Mouse (Mus musculus): ENCODE data around the gene Vwa2.

Gene Vwa2

DNA sequence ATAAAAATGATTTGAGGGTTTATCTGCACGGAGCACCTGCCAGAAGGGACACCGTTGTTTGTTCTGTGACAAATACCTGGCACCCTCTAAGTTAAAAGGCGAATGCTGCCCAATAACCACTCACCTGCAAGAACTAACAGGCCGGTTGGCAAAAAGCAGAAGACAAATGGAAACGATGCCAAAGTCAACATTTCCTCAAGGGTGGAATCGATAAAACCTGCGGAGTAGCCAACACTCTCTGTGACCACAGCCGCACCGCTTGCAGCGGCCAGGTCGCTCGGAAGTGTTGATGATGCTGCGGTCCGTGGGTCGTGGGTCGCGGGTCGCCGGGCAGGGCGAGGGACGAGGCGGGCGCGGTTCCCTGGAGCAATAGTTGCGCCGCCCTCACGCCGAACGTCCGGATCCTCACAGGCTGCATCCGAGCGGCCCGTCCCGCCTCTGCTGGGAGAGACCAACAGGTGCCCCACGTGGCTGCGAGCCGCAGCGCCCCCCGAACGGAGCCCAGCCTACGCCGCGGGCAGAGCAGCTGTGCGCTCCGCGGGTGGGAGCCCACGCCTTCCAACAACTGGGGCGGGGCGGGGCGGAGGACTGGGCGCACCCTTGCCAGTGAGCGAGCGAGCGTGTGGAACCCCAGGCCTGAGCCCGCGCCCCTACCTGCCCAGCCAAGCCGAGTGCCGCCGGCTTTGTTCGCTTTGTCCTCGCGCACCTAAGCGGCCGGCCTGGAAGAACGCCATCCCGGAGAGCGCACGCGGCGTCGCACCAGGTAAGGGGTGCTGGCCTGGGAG is at the start of gene Vwa2:
TSS of gene Vwa2 (plus strand) at position 434 of the 785 bp plus-strand sequence.
- DNase-seq (ENCODE audit: low spot score in 2 of 2), result peak in 1 of 2 experiments; percentile 28

DNA sequence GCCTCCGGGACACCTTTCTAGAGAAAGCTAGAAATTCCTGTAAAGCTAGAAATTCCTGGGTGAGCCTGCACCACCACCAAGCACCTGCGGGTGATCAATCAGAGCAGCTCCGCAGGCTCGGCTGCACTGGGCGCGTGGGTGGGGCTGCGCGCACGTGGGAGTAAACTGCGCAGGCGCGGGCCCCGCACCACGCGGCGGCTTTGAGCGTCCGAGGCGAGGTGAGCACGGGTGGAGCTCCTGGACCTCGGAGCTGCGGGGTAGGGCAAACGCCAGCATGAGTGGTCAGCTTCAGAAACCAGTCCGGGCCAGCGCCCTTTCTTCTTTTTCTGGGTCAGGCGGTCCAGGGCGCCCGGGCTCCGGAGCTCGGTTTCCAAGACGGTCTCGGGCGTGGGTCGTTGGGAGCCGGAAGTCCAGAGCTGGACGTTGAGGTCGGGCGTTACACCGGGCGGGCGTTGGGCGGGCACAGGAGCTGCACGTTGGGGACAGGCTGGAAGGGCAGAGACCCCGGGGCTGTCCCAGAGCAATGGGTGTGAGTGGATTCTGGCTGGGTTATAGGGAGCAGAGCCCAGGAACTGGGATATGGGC is 47.9 kb upstream of the Vwa2 start, which contains the start of gene Tdrd1:
TSS of gene Tdrd1 (plus strand) at position 163 of the 585 bp plus-strand sequence.
- peak in 1 of 2 experiments; percentile 8 for DNase-seq (ENCODE audit: low spot score in 2 of 2)

DNA sequence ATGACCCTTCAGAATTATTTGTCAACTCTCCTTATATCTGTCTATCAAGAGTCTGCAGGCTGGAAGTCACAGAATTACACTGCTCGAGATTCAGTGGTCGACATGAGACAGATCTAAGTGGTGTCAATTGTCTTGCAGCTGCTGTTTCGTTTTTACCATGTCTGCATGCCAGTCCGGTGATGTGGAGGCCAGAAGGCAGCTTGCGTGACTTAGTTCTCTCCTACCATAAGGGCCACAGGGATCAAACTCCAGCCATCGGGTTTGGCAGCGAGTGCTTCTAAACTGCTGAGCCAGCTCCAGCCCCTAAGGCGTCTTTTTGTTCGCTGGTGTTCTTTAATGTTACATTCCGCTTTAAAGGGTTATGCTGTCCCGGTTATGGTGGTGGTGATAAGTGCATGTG is 45.7 kb upstream of the Vwa2 start:
- no peak for DNase-seq (ENCODE audit: low spot score in 2 of 2)

DNA sequence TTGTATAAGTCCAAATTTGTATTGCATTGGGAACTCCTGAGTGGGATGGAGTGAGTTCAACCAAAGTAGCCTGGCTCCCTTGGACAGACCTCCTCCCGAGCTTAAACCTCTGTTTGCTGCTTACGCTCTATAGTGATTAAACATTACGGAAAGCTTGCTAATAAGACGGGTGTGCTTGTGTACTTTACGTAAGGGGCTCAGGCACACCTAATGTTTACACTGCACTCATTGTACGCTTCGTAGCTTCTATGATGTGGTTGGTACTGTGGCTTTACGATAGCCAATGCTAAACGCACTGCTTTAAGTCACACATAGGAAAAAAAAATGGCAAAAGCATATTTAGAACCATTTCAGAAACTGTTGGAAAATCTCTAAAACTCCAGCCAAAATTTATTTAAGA is 44.8 kb upstream of the Vwa2 start:
- DNase-seq (ENCODE audit: low spot score in 2 of 2), result no peak

DNA sequence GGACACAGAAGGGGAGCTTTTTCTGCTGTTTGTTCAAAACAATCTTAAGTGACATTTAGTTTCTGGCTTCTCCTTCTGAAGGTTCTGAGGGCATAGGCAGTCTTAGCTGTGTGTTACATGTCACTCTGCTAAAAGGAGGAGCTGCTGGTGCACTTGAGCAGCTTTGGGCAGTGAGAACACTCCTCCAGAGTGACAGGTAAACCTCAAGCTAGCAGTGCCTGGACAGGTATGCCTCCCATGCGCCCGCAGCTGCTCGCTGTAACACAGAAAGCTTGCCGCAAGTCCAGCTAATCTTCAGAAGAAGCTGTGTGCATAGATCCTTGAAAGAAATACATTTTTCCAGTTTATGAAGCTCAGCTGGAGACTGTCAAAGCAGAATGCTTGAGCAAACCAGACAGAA is 43.9 kb upstream of the Vwa2 start:
- DNase-seq (ENCODE audit: low spot score in 2 of 2), result no peak

DNA sequence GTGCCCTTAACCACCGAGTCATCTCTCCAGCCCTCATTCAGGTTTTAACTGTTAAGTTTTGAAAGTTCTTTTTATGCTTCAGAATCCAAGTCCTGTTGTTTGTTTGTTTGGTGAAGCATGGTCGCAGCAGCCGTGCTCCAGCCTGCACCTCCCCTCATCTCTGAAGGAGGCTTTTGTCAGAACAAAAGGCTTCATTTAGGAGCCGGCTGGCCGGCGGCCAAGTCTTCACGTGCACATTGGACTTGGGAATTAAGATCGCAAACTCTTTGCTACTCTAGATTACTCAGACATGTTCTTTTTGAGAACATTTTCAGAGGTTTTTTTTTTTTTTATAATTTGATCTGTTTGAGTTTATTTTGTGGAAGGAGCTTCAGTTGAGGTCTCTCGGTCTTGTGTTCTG is 38.7 kb upstream of the Vwa2 start:
- DNase-seq (ENCODE audit: low spot score in 2 of 2), result no peak

DNA sequence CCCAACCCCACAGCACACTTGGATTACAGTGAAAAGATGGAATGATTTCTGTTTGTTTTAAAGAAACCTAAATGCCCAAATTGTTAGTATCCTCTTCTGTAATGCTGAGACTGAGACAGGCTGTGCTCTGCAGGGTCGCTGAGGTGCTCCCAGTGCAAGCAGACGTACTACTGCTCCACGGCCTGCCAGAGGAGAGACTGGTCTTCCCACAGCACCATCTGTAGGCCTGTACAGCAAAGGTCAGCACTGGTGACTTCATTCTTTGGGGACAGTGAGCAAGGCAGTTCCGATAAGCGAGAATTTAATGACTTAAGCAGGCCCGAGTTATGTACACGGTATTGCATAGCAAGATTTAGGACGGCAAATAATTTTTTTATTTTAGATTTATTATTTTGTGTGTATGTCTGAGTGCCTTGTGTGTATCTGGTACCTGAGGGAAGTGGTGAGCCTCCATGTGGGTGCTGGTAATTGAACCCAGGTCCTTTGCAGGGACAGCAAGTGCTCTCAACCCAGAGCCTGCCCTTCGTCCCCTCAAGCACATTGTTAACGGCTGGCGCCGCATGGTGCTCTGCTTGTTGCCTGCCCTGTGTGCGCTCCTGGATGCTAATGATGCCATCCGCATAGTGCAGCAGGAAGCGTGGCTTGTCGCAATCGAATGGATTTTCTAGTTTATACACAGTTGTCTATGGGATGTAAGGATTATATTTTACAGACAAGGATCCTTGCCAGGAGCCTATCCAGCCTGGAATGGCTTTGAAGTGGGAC is 34.9 kb upstream of the Vwa2 start:
- DNase-seq (ENCODE audit: low spot score in 2 of 2), result no peak

DNA sequence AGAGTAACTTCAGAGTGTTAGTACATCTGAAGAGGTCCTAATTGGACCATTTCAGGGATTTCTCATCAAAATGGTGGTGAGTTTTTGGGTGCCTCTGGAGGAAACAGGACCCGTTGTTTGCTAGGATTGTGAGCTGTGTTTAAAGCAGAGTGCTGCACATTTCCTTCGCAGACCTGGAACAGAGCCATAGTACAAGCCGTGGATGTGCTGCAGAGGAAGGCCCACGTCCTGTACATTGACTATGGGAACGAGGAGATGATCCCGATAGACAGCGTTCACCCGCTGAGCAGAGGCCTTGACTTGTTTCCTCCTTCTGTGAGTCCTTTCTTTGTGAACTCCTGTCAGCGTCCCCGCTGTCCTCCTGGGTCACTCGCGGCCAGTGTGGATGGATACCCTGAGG is 31.1 kb upstream of the Vwa2 start:
- DNase-seq (ENCODE audit: low spot score in 2 of 2), result no peak

DNA sequence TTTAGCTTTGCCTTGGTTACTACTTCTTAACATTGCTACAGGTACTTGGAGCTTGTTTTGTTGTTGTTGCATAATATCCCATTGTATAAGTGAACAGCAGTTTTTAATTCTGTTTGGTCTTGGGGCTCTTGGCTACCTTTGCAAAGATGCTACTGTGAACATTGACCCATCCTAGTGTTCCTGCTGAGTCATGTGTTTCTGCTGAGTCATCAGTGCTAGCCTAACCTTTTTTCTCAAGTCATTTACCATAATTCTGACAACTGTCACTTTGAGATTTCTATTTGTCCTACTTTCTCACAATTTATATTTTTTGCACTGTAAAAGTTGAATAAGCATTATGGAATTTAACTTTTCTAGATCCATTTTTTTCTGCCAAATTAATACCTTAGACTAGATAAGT is 21.5 kb upstream of the Vwa2 start:
- DNase-seq (ENCODE audit: low spot score in 2 of 2), result no peak

DNA sequence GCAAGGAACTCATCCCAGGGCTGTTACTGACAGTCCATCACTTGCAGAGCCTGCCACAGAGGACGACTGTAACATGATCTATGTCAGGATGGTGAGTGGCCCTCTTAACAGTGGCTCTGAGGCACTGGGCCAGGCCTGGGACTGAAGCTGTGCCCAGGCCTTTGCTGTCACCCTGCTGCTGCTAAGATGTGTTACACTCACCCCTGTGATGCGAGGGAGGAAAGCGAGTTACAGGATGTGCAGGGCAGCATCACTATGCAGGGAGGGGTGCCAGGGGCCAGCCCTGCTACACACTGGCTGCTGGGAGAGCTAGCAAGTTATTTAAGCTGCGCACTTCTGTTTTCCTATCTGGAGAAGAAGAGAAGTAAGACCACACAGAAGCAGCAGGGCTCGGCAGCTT is 17.6 kb upstream of the Vwa2 start:
- DNase-seq (ENCODE audit: low spot score in 2 of 2), result no peak

DNA sequence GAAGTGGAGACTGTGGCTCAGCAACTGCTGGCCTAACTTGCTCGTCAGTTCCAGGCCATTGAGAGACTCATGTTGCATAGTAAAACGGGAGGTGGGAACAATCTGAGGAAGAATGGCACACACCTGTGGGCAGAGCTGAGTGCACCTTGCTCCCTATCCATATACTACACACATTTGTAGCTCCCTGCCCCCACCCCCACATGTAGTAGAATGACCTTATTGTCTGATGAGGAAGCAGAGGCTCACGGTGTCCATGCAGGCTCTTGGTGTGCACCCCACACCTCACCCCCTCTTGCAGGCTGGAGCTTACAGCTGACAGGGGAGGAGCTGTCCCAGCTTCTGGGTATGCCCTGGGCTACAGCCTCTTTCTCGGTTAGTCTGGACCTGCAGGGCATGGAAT is 6.3 kb upstream of the Vwa2 start:
- no peak for DNase-seq (ENCODE audit: low spot score in 2 of 2)

DNA sequence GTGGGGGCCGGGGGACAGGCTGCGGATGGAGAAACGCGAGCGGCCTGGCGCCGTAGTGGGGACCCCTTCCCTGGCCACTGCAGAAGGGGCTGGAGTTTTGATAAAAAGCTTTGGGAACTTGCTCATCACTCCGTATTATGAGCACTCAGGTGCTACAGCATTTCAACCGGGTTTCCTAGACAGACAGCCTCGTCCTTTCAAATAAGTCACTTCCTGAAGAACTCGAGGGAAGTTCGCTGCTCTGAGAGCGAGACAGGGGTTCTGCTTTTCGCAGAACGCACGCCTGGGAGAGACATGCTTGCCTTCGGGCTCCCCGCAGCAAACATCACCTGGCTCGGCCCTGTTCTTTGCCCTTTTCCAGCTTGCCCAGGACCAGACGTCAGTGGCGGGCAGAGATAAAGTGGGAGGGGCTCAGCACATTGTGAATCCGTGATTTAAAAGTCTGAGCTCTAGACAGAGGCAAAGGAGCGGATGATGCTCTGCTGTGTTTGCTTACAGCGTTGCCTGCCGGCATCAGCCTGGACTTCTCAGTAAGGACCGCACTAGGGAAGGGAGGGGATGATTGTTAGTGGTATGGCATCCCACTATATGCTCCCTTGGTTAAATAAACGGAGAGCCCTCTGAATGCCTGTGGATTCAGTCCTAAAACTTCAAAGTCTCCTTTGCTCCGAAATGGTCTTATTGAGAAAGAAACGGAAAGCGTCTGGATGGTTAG is 709 bp downstream of the Vwa2 start:
- no peak for DNase-seq (ENCODE audit: low spot score in 2 of 2)

DNA sequence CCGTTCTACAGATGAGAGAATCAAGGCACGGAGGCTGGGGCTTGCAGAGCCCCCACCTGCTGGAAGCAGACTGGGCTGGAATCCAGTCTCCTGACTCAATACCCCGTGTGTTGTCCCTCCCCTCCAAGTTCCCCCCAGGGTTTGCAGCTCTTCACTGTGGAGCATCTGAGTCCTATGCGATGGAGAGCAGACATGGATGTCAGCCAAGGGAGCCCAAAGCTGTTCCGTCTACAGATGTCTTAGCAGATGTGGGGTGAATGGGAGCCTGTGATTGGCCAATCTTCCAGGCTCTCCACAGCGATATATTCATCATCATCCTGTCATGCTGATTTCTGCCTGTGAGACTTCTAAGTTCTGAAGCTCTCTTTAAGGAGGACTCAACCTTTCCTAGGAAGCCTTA is 3.3 kb downstream of the Vwa2 start:
- DNase-seq (ENCODE audit: low spot score in 2 of 2), result no peak

DNA sequence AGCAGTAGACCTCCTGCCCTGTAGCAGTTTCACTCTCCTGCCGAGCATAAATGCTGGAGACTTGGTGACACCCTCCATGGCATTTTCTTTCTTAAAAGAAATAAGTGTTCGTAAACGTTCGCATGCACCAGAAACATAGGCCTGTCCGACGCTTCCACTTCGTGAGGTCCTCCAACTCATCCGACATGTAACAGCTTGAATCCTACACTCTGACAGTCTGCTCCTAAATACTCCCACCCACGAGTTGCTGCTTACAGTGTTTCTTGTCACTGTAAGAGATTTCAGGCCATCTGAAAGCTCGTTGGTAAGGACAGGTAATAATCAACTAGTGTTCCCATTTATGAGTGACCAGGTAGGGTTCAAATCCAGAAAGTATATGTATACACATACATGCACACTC is 13.8 kb downstream of the Vwa2 start:
- no peak for DNase-seq (ENCODE audit: low spot score in 2 of 2)

DNA sequence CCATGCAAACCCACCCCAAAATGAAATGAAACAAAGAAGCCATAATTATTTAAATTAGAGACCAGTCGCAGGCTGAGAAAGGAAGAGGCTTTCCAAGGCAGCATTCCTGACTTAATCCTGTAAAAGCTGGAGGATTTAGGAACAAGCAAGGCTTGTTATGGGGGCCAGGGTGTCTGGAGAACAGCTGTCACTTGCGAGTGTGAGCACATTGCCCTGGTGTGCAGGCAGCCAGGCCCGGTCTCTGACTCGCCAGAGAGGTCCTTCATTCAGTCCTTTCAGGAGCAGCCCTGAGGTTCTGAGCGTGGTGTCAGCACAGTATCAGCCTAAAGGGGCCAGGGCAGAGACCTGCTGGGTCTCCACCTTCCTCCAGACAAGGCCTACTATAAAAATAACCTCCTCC is 14.6 kb downstream of the Vwa2 start:
- DNase-seq (ENCODE audit: low spot score in 2 of 2), result no peak

DNA sequence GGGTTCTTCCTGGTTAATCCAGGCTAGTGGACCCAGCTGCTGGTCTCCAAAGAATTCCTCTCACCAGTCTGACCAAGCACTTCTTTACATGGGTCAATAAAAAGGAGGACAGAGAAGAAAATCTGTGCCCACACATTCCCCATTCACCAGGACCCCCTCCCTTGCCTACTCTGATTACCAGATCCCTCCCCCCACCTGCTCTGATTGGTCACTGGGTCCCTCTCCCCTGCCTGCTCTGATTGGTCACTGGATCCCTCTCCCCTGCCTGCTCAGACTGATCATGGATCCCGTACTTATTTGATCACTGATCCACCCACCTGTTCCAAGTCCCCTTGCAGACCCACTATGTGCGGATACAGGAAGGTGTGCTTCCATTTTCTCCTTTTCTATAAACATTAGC is 17.4 kb downstream of the Vwa2 start:
- no peak for DNase-seq (ENCODE audit: low spot score in 2 of 2)

DNA sequence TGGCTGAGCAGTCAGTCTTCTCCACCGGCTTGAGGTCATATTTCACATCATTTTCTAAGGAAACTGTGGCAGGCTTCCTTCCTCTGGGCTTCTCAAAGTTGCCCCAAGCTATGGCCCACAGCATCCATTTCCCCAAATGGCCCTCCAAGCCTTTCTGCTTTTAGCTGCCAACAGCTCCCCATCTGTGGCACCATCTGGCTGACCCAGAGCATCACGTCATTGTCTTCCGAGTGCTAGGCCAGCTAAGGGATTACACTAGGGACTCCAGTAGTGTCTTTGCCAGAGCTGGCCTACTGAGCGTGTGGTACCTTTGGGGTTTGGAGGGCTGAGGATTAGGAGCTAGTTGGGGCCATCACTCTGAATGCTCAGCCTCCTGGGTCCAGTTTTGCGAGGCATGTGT is 18.5 kb downstream of the Vwa2 start:
- no peak for DNase-seq (ENCODE audit: low spot score in 2 of 2)

DNA sequence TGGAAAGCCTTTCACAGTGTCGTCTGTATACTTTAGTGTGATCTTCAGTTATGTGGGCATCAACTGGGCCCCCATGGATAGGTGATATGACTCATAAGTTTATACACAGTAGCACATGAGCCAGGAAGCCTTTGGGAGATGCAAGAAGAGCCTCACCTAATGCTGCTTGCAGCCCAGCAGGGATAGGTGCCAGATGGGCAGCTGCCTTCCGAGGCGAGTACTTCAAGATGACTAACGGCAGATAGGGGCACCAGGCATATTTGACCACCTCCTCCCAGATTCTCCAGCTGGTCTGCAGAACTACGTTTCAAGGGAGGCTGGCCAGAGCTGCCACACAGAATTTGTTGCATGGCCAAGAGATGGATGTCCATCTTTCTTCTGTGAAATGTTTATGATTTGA is 19.3 kb downstream of the Vwa2 start:
- DNase-seq (ENCODE audit: low spot score in 2 of 2), result no peak

DNA sequence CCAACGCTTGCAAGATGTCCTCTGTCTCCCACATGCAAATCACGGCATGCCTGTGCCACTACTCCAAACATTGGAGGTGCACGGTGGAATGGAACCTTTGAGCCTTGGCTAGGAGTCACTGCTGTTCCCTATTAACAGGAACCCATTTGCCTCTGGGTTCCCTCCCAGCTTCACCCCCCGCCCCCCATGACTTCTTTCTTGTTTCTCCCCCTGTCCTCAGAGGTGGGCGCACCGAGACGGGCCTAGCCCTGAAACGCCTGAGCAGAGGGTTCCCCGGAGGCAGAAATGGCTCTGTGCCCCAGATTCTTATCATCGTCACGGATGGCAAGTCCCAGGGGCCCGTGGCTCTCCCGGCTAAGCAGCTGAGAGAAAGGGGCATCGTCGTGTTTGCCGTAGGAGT is 23.6 kb downstream of the Vwa2 start:
- DNase-seq (ENCODE audit: low spot score in 2 of 2), result no peak

DNA sequence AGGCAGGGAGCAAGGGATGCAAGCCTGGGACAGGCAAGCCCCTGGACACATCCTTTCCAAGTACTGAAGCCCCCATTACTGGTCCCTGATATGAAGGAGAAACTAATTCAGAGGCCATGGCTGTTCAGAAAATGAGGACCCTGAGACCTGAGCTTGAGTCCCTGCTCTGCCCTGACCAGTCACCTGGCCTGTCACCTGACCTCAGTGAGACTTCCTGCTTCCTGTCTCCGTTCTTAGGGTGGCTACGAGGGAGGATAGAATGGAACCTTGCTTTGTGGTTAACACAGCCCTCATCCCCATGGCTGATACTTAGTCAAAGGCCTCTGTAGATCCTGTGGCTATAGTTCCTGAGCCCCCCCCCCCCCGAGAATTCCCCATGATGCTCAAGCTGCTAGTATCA is 30.0 kb downstream of the Vwa2 start:
- DNase-seq (ENCODE audit: low spot score in 2 of 2), result no peak

DNA sequence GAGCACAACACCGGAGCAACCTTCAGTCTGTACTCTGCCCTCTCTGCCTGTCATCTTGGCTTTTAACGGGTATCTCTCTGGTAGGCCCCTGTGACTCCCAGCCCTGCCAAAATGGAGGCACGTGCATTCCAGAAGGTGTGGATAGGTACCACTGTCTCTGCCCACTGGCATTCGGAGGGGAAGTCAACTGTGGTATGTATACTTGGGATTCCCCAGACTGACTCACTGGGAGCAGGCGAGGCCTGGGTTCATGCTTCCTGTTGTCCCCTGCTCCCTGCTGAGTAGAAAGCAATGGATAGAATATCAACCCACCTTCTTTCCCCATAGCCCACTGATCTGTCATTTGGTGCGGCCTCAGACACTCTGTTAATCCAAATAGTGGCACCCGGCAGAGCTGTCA is 31.3 kb downstream of the Vwa2 start:
- DNase-seq (ENCODE audit: low spot score in 2 of 2), result no peak

DNA sequence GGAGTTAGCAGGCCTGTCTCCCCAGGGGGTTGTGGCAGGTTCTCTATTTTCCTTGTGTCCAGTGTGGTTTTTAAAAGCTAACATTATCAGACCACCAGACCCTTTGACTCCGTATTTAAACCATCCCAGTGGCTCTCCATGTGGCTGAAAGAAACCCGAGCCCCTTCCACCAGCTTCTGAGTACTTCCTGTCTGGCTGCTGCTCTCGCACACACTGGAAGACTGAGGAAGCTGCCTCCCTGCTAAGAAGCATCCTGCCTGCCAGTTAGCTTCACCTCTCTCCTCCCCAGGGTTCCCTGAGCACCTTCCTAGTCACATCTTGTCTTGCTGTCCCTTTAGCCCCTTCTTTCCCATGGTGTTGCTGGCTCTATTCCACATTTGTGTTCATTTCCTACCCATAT is 33.8 kb downstream of the Vwa2 start:
- DNase-seq (ENCODE audit: low spot score in 2 of 2), result no peak
